Mouse (Mus musculus) urinary bladder, adult 2 months (tissue): Measurements from ENCODE around the gene Myh14. TPM values are rescaled to one million over a fixed set of nuclear protein-coding genes. Genes with fewer than 3 reads are reported as not detected.

Experiments
- DNase-seq: peaks from one replicate; pipeline ENCODE4 v3.0.0; 2022; ENCODE audit warnings: low spot score
- polyA plus RNA-seq: library from polyadenylated mRNA; depleted of rRNA; stranded (reverse); fragments of >200 nt; gene quantifications from 2 replicates; pipeline ENCODE4 v1.2.3, GENCODE M21; 2012

The Myh14 gene
- polyA plus RNA-seq, 1 experiment = 8.7 TPM

GRCm38 (mm10) chr7:44632676-44633075 is 38.0 kb downstream of the Myh14 start:
- no peak for DNase-seq

- DNase-seq = no peak
These were observed 40.2 kb downstream of the Myh14 start for GRCm38 (mm10) chr7:44630437-44630836.

- no peak for DNase-seq
These were observed 42.1 kb downstream of the Myh14 start for GRCm38 (mm10) chr7:44628402-44629034.

GRCm38 (mm10) chr7:44626966-44627365 is 43.7 kb downstream of the Myh14 start:
- DNase-seq = no peak

- no peak for DNase-seq
These were observed 44.6 kb downstream of the Myh14 start for GRCm38 (mm10) chr7:44626068-44626385.

- DNase-seq = no peak
These were observed 45.2 kb downstream of the Myh14 start for GRCm38 (mm10) chr7:44625241-44626067.

GRCm38 (mm10) chr7:44624828-44625227 is 45.8 kb downstream of the Myh14 start:
- no peak for DNase-seq

GRCm38 (mm10) chr7:44624543-44624826 is 46.2 kb downstream of the Myh14 start:
- no peak for DNase-seq

- no peak for DNase-seq
These were observed 46.7 kb downstream of the Myh14 start for GRCm38 (mm10) chr7:44623714-44624542.

GRCm38 (mm10) chr7:44617059-44617458 is 53.6 kb downstream of the Myh14 start:
- no peak for DNase-seq

GRCm38 (mm10) chr7:44615987-44616386 is 54.7 kb downstream of the Myh14 start:
- DNase-seq = no peak

GRCm38 (mm10) chr7:44615309-44615708 is 55.3 kb downstream of the Myh14 start:
- no peak for DNase-seq

GRCm38 (mm10) chr7:44614041-44614688 is 56.5 kb downstream of the Myh14 start:
- no peak for DNase-seq

GRCm38 (mm10) chr7:44612192-44612591 is 58.5 kb downstream of the Myh14 start:
- DNase-seq = no peak

GRCm38 (mm10) chr7:44606171-44606901 is 64.3 kb downstream of the Myh14 start:
- DNase-seq = no peak

GRCm38 (mm10) chr7:44605436-44605835 is 65.2 kb downstream of the Myh14 start:
- DNase-seq = no peak

- DNase-seq = no peak
These were observed 66.0 kb downstream of the Myh14 start for GRCm38 (mm10) chr7:44604619-44605018.

GRCm38 (mm10) chr7:44604139-44604606 is 66.5 kb downstream of the Myh14 start:
- DNase-seq = no peak

- DNase-seq = no peak
These were observed 67.3 kb downstream of the Myh14 start for GRCm38 (mm10) chr7:44603186-44603855.

- DNase-seq = no peak
These were observed 68.2 kb downstream of the Myh14 start for GRCm38 (mm10) chr7:44602443-44602842.

GRCm38 (mm10) chr7:44601646-44602045 is 69.0 kb downstream of the Myh14 start:
- DNase-seq = no peak
